Mouse (Mus musculus) MEL (cell line): Measurements from ENCODE around the gene Jarid2.

Source experiments
- CTCF ChIP-seq, 3 experiments: IDR thresholded peaks in 2 of 3; conservative IDR thresholded peaks in 1 of 3; 2 replicates each; pipeline ENCODE4 v1.5.1; 2011 to 2012; ENCODE audit warnings: low read length in 3 of 3, low read depth in 2 of 3, mild to moderate bottlenecking in 2 of 3, improper control_type of control experiment in 1 of 3, inconsistent platforms in 1 of 3, mixed read lengths in 1 of 3, moderate library complexity in 1 of 3; ENCODE audit not compliant: control insufficient read depth in 1 of 3, insufficient read depth in 1 of 3, poor library complexity in 1 of 3, severe bottlenecking in 1 of 3
- JUND ChIP-seq: IDR thresholded peaks from 2 replicates; pipeline ENCODE4 v1.6.1; 2011; ENCODE audit warnings: low read depth, mild to moderate bottlenecking, improper control_type of control experiment, low read length
- MAFK ChIP-seq: IDR thresholded peaks from 2 replicates; pipeline ENCODE4 v1.6.1; 2011; ENCODE audit warnings: low read depth, mild to moderate bottlenecking, low read length, improper control_type of control experiment, borderline replicate concordance
- POLR2AphosphoS5 ChIP-seq: IDR thresholded peaks from 2 replicates; pipeline ENCODE4 v1.6.1; 2012; ENCODE audit warnings: low read depth, borderline replicate concordance, mild to moderate bottlenecking, inconsistent platforms, low read length, moderate library complexity, mixed read lengths
- RCOR1 ChIP-seq: IDR thresholded peaks from 2 replicates; pipeline ENCODE4 v1.6.1; 2012; ENCODE audit warnings: low read depth, mild to moderate bottlenecking, inconsistent platforms, low read length, improper control_type of control experiment
- ZKSCAN1 ChIP-seq: IDR thresholded peaks from 2 replicates; pipeline ENCODE4 v1.6.1; 2012; ENCODE audit warnings: low read depth, mild to moderate bottlenecking, inconsistent platforms, low read length, improper control_type of control experiment, moderate library complexity

DNA sequence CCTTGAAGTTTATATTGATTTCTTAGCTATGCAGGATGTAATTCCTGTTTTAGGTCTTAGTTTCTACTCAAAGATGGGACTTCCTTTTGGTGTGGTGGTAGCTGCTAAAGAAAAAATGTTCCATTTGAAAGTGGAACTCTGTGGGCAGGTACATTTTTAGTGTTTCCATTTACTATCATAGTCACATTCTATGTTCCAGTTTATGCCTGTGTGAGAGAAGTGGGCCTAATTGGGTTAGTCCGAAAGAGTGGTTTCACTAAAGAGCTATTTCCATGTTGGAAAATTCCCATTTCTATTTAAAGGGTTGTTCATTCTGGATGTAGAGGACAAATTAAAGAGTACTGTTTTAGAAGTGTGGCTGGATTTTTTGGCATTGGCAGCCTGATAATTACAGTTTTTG, 79.0 kb downstream of the Jarid2 start:
- TF ChIP-seq CTCF (IDR thresholded peaks at IDR 0.05 in 2 of 3, conservative IDR thresholded peaks at IDR 0.05 in 1 of 3; ENCODE audit: control insufficient read depth in 1 of 3, insufficient read depth in 1 of 3, low read depth in 2 of 3, low read length in 3 of 3, poor library complexity in 1 of 3, severe bottlenecking in 1 of 3) (no peak), ZKSCAN1 (no peak), POLR2AphosphoS5 (no peak), RCOR1 (no peak), MAFK (no peak), JUND (no peak)
